Mouse (Mus musculus) MEL (cell line): ENCODE measurements around the gene Osgepl1. TPM values are rescaled to one million over a fixed set of nuclear protein-coding genes. Genes with fewer than 3 reads are reported as not detected.
"Not testable (repeated sequence)": the region's sequence is repeated elsewhere in the genome, so short reads cannot be mapped to it uniquely, and the experiment has no call there.

Experiments
- DNase-seq: peaks from one replicate; pipeline ENCODE4 v3.0.0; 2011; ENCODE audit warnings: low read depth, low spot score
- H3K27ac ChIP-seq: 2 replicates; pipeline ENCODE4 v1.5.1; 2012; ENCODE audit warnings: low read depth, mild to moderate bottlenecking, control low read depth, low read length, moderate library complexity; ENCODE audit not compliant: control insufficient read depth
- H3K27me3 ChIP-seq, 2 experiments: fragments of 150-350 bp in 1 of 2; sonication (generic) in 1 of 2; 2 replicates each; pipeline ENCODE4 v1.6.1; 2012; ENCODE audit warnings: low read length in 2 of 2, mild to moderate bottlenecking in 2 of 2, improper control_type of control experiment in 1 of 2, moderate library complexity in 1 of 2; ENCODE audit not compliant: insufficient read depth in 2 of 2, control insufficient read depth in 1 of 2
- H3K36me3 ChIP-seq, 2 experiments: 2 replicates each; pipeline ENCODE4 v1.6.1; 2012 to 2014; ENCODE audit warnings: low read length in 2 of 2, improper control_type of control experiment in 1 of 2, inconsistent platforms in 1 of 2, mild to moderate bottlenecking in 1 of 2; ENCODE audit not compliant: insufficient read depth in 2 of 2, control insufficient read depth in 1 of 2
- H3K4me1 ChIP-seq, 2 experiments: fragments of 150-350 bp in 1 of 2; sonication (generic) in 1 of 2; 2 replicates each; pipeline ENCODE4 v1.6.1; 2012; ENCODE audit warnings: low read length in 2 of 2, improper control_type of control experiment in 1 of 2, mild to moderate bottlenecking in 1 of 2; ENCODE audit not compliant: insufficient read depth in 2 of 2, control insufficient read depth in 1 of 2
- H3K4me3 ChIP-seq, 2 experiments: fragments of 150-350 bp in 1 of 2; sonication (generic) in 1 of 2; 2 replicates each; pipeline ENCODE4 v1.5.1; 2012; ENCODE audit warnings: low read depth in 2 of 2, low read length in 2 of 2, mild to moderate bottlenecking in 2 of 2, moderate library complexity in 2 of 2, control low read depth in 1 of 2, improper control_type of control experiment in 1 of 2; ENCODE audit not compliant: control insufficient read depth in 1 of 2, insufficient read depth in 1 of 2
- H3K79me2 ChIP-seq: 2 replicates; pipeline ENCODE4 v1.6.1; 2012; ENCODE audit warnings: mild to moderate bottlenecking, low read length, moderate library complexity; ENCODE audit not compliant: control insufficient read depth, poor library complexity, insufficient read depth
- H3K9ac ChIP-seq: 2 replicates; pipeline ENCODE4 v1.6.1; 2012; ENCODE audit warnings: low read depth, mild to moderate bottlenecking, control low read depth, low read length, moderate library complexity; ENCODE audit not compliant: control insufficient read depth, poor library complexity, severe bottlenecking
- H3K9me3 ChIP-seq: fragments of 150-350 bp; sonication (generic); replicated peaks from 2 replicates; pipeline ENCODE4 v1.6.1; 2012; ENCODE audit warnings: mild to moderate bottlenecking, low read length, improper control_type of control experiment, moderate library complexity; ENCODE audit not compliant: insufficient read depth
- BHLHE40 ChIP-seq: IDR thresholded peaks from 2 replicates; pipeline ENCODE4 v1.6.1; 2012; ENCODE audit warnings: low read depth, mild to moderate bottlenecking, inconsistent platforms, low read length, improper control_type of control experiment, borderline replicate concordance
- E2F4 ChIP-seq: IDR thresholded peaks from 2 replicates; pipeline ENCODE4 v1.6.1; 2011; ENCODE audit warnings: low read depth, low read length, improper control_type of control experiment, borderline replicate concordance
- ELF1 ChIP-seq: IDR thresholded peaks from 2 replicates; pipeline ENCODE4 v1.6.1; 2014; ENCODE audit warnings: low read depth, mild to moderate bottlenecking, inconsistent platforms, low read length, improper control_type of control experiment, moderate library complexity
- ETS1 ChIP-seq: IDR thresholded peaks from 2 replicates; pipeline ENCODE4 v1.6.1; 2012; ENCODE audit warnings: low read depth, mild to moderate bottlenecking, inconsistent platforms, low read length, improper control_type of control experiment, moderate library complexity
- GABPA ChIP-seq: IDR thresholded peaks from 2 replicates; pipeline ENCODE4 v1.6.1; 2012; ENCODE audit warnings: low read depth, mild to moderate bottlenecking, inconsistent platforms, low read length, improper control_type of control experiment, moderate library complexity
- KAT2A ChIP-seq: conservative IDR thresholded peaks from 2 replicates; pipeline ENCODE4 v1.6.1; 2012; ENCODE audit warnings: low read depth, low read length, improper control_type of control experiment, inconsistent platforms
- MAZ ChIP-seq: IDR thresholded peaks from 2 replicates; pipeline ENCODE4 v1.6.1; 2012; ENCODE audit warnings: low read depth, mild to moderate bottlenecking, inconsistent platforms, low read length, improper control_type of control experiment
- MYB ChIP-seq: IDR thresholded peaks from 2 replicates; pipeline ENCODE4 v1.6.1; 2011; ENCODE audit warnings: mild to moderate bottlenecking, low read depth, low read length, improper control_type of control experiment
- MYC ChIP-seq: IDR thresholded peaks from 2 replicates; pipeline ENCODE4 v1.6.1; 2011; ENCODE audit warnings: low read depth, mild to moderate bottlenecking, low read length, improper control_type of control experiment, moderate library complexity
- NELFE ChIP-seq: IDR thresholded peaks from 2 replicates; pipeline ENCODE4 v1.6.1; 2011; ENCODE audit warnings: low read depth, low read length, improper control_type of control experiment
- NRF1 ChIP-seq: IDR thresholded peaks from 2 replicates; pipeline ENCODE4 v1.6.1; 2014; ENCODE audit warnings: low read depth, mild to moderate bottlenecking, inconsistent platforms, low read length, improper control_type of control experiment, moderate library complexity; ENCODE audit not compliant: poor library complexity, insufficient read depth, severe bottlenecking
- POLR2A ChIP-seq, 2 experiments: IDR thresholded peaks; 2 replicates each; pipeline ENCODE4 v1.6.1; 2011 to 2012; ENCODE audit warnings: low read length in 2 of 2, mild to moderate bottlenecking in 2 of 2, control low read depth in 1 of 2, improper control_type of control experiment in 1 of 2, low read depth in 1 of 2, moderate library complexity in 1 of 2; ENCODE audit not compliant: control insufficient read depth in 1 of 2, insufficient read depth in 1 of 2, poor library complexity in 1 of 2
- POLR2AphosphoS5 ChIP-seq: IDR thresholded peaks from 2 replicates; pipeline ENCODE4 v1.6.1; 2012; ENCODE audit warnings: low read depth, borderline replicate concordance, mild to moderate bottlenecking, inconsistent platforms, low read length, moderate library complexity, mixed read lengths
- RAD21 ChIP-seq: IDR thresholded peaks from 2 replicates; pipeline ENCODE4 v1.6.1; 2011; ENCODE audit warnings: mild to moderate bottlenecking, low read depth, low read length, improper control_type of control experiment
- RCOR1 ChIP-seq: IDR thresholded peaks from 2 replicates; pipeline ENCODE4 v1.6.1; 2012; ENCODE audit warnings: low read depth, mild to moderate bottlenecking, inconsistent platforms, low read length, improper control_type of control experiment
- SMC3 ChIP-seq: IDR thresholded peaks from 2 replicates; pipeline ENCODE4 v1.6.1; 2011; ENCODE audit warnings: low read depth, low read length, improper control_type of control experiment
- TAL1 ChIP-seq: IDR thresholded peaks from 2 replicates; pipeline ENCODE4 v1.6.1; 2012; ENCODE audit warnings: mild to moderate bottlenecking, inconsistent platforms, low read length, moderate library complexity, mixed read lengths
- TBP ChIP-seq: IDR thresholded peaks from 2 replicates; pipeline ENCODE4 v1.8.0; 2011; ENCODE audit warnings: low read depth, low read length, improper control_type of control experiment
- UBTF ChIP-seq: IDR thresholded peaks from 2 replicates; pipeline ENCODE4 v1.6.1; 2012; ENCODE audit warnings: low read depth, mild to moderate bottlenecking, inconsistent platforms, low read length, improper control_type of control experiment, moderate library complexity, borderline replicate concordance; ENCODE audit not compliant: insufficient read depth
- ZC3H11A ChIP-seq: IDR thresholded peaks from 2 replicates; pipeline ENCODE4 v1.6.1; 2012; ENCODE audit warnings: low read depth, mild to moderate bottlenecking, inconsistent platforms, low read length, improper control_type of control experiment
- ZKSCAN1 ChIP-seq: IDR thresholded peaks from 2 replicates; pipeline ENCODE4 v1.6.1; 2012; ENCODE audit warnings: low read depth, mild to moderate bottlenecking, inconsistent platforms, low read length, improper control_type of control experiment, moderate library complexity
- ZNF384 ChIP-seq: IDR thresholded peaks from 2 replicates; pipeline ENCODE4 v1.6.1; 2012; ENCODE audit warnings: low read depth, mild to moderate bottlenecking, inconsistent platforms, low read length, improper control_type of control experiment
- polyA plus RNA-seq, 2 experiments: library from polyadenylated mRNA; stranded (reverse) in 1 of 2; unstranded in 1 of 2; fragments of >175 nt in 1 of 2; fragments of >200 nt in 1 of 2; gene quantifications; 2 replicates each; pipeline versions ENCODE4 v1.2.1 to v1.2.4; 2012; ENCODE audit warnings: low replicate concordance in 2 of 2, low read depth in 1 of 2; ENCODE audit not compliant: insufficient read length in 2 of 2, insufficient read depth in 1 of 2, missing spikeins in 1 of 2
- total RNA-seq: library from RNA; depleted of rRNA; stranded (reverse); fragments of 300-350 nt; gene quantifications from 2 replicates; pipeline ENCODE4 v1.2.3, GENCODE M21; 2012

Osgepl1 gene
- total and polyA plus RNA-seq, 3 experiments, result 14.1 to 14.5 TPM; not detected in 1

DNA sequence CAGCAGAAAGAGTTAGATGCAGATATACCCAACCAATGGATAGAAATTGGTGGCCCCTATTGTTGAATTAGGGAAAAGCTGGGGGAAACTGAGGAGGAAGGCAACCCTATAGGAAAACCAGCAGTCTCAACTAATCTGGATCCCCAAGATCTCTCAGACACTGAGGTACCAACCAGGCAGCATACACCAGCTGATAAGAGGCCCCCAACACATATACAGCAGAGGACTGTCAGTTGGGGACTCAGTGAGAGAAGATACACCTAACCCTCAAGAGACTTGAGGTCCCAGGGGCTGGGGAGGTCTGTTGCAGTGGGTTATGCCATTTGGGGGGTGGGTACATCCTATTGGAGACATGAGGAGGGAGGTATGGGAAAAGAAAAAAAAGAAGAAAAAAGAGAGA, 22.0 kb downstream of the Osgepl1 start:
- Histone ChIP-seq H3K27ac (no peak overlapping the region), H3K4me1 (no peaks in the 10 kb centered on the region; a peak in 1 of 4 replicates)
- no peak for TF ChIP-seq ZNF384
- TF ChIP-seq MYC, result no peak
- TF ChIP-seq MYB, result no peak
- TF ChIP-seq NELFE, result no peak
- no peak for TF ChIP-seq RCOR1
- no peak for TF ChIP-seq ETS1
- TF ChIP-seq TAL1, result no peak
- TF ChIP-seq UBTF, result no peak
- TF ChIP-seq BHLHE40, result no peak
- TF ChIP-seq GABPA, result no peak
- no peak for TF ChIP-seq ELF1

DNA sequence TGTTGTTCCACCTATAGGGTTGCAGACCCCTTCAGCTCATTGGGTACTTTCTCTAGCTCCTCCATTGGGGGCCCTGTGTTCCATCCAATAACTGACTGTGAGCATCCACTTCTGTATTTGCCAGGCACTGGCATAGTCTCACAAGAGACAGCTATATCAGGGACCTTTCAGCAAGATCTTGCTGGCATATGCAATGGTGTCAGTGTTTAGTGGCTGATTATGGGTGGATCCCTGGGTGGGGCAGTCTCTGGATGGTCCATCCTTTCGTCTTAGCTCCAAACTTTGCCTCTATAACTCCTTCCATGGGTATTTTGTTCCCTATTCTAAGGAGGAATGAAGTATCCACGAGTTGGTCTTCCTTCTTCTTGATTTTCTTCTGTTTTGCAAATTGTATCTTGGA, 24.0 kb downstream of the Osgepl1 start:
- DNase-seq, H3K79me2 ChIP-seq, H3K9me3 ChIP-seq, H3K27me3 ChIP-seq, H3K27ac ChIP-seq, H3K9ac ChIP-seq, H3K36me3 ChIP-seq, H3K4me3 ChIP-seq, H3K4me1 ChIP-seq: not testable (repeated sequence)

More for the DNA sequence above, 22.0 kb downstream of the Osgepl1 start:
- H3K27me3 ChIP-seq, result no peaks in the 10 kb centered on the region
- no peak for DNase-seq
- H3K36me3 ChIP-seq, result no peaks in the 10 kb centered on the region
- H3K4me3 ChIP-seq, result no peak overlapping the region
- no peaks in the 10 kb centered on the region for H3K79me2 ChIP-seq
- no peak overlapping the region for H3K9ac ChIP-seq
- no peaks in the 10 kb centered on the region for H3K9me3 ChIP-seq

GRCm38 (mm10) chr1:53341071-53341470, 27.6 kb downstream of the Osgepl1 start:
- H3K79me2 ChIP-seq, result no peaks in the 10 kb centered on the region
- H3K4me3 ChIP-seq, result no peak overlapping the region
- H3K36me3 ChIP-seq, result no peaks in the 10 kb centered on the region; a peak in 1 of 4 replicates
- H3K4me1 ChIP-seq, result no peaks in the 10 kb centered on the region; a peak in 1 of 4 replicates
- H3K27me3 ChIP-seq, result no peaks in the 10 kb centered on the region
- H3K27ac ChIP-seq, result no peak overlapping the region
- H3K9ac ChIP-seq, result no peak overlapping the region
- TF ChIP-seq RAD21, result no peak
- no peak for TF ChIP-seq ZKSCAN1
- TF ChIP-seq MYC, result no peak
- TF ChIP-seq TBP, result no peak
- TF ChIP-seq GABPA, result no peak
- TF ChIP-seq RCOR1, result no peak
- no peak for TF ChIP-seq TAL1
- TF ChIP-seq POLR2A (IDR thresholded peaks at IDR 0.05; ENCODE audit: control insufficient read depth in 1 of 2, insufficient read depth in 1 of 2, low read depth in 1 of 2, low read length in 2 of 2, poor library complexity in 1 of 2), result no peak
- no peak for TF ChIP-seq MAZ
- no peak for TF ChIP-seq ZC3H11A
- no peak for TF ChIP-seq KAT2A
- TF ChIP-seq E2F4, result no peak
- no peak for TF ChIP-seq NRF1
- no peak for TF ChIP-seq ETS1
- TF ChIP-seq POLR2AphosphoS5, result no peak
- no peak for TF ChIP-seq SMC3
- TF ChIP-seq NELFE, result no peak
- no peak for DNase-seq
- H3K9me3 ChIP-seq, result no peaks in the 10 kb centered on the region
